In the genomic region with DNA sequence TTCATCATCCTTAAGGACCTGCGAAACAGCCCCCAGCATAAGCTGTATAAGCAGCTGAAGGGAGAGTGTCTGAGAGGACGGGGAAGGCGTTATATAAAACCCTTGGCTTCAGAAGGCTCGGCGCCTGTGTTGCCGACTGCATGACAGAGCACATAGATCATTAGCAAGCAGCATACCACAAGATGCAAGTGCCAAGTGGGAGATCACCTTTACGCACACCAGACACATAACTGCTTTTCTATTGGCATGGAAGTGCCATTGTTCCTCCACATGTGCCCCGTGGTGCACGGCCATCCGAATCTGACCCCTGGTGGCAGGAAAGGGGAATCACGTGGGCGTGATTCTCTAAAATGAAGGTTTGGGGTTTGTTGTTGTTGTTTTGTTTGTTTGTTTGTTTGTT, we compare ENCODE assay signal across 10 mouse cellular contexts. TPM values are rescaled to one million over a fixed set of nuclear protein-coding genes. Genes with fewer than 3 reads are reported as not detected.
DNase-seq lines count a peak whose midpoint lies in the region; ATAC-seq and TF ChIP-seq lines count a peak whose summit lies in the region.
"Had no signal": no experiment of that assay in that cellular context is flagged by ENCODE, and none has a peak within 500 bp of the region (broad histone marks: within the 10 kb centered on the region; RNA-seq: fewer than 3 reads in every experiment).

No protein-coding gene starts in this region.

- H3K27me3 ChIP-seq in cerebellum, adult 2 months (ENCODE audit: control insufficient read depth, insufficient read depth, low read length): no peaks in the 10 kb centered on the region
- H3K27me3 ChIP-seq: stomach, embryonic 15.5 days had no signal

- H3K4me3 ChIP-seq in cerebellum, adult 2 months (replicated peaks; ENCODE audit: insufficient read depth, low read depth, low read length): no peak overlapping the region
- H3K4me3 ChIP-seq: stomach, embryonic 15.5 days had no signal

- no peak for TF ChIP-seq POLR2A in cerebellum, adult 2 months (IDR thresholded peaks at IDR 0.05; ENCODE audit: borderline replicate concordance, insufficient read depth, low read length)
- no peak for TF ChIP-seq POLR2A in brain, embryonic 14.5 days (IDR thresholded peaks at IDR 0.05; ENCODE audit: borderline replicate concordance, extremely low read depth, insufficient read depth, insufficient read length, poor library complexity, severe bottlenecking)

- H3K27ac ChIP-seq in cerebellum, adult 2 months (ENCODE audit: insufficient read depth, low read length): no peak overlapping the region
- H3K27ac ChIP-seq: stomach, embryonic 15.5 days had no signal

- ATAC-seq in granulocyte monocyte progenitor cell, adult 5-6 weeks (replicated peaks; ENCODE audit: poor library complexity, severe bottlenecking): peak; percentile 76
- no peak for ATAC-seq in erythroid progenitor cell, adult 5-6 weeks (replicated peaks; ENCODE audit: low FRiP score, poor library complexity, severe bottlenecking)

- no peak for DNase-seq in cerebellum, adult 2 months
- DNase-seq in cerebellum, adult 11-12 months: no peak
- peak; percentile 39 for DNase-seq in 3T3-L1 (ENCODE audit: low read depth, low spot score)
- peak; percentile 64 for DNase-seq in brain, embryonic 14.5 days (ENCODE audit: low read depth)
- DNase-seq in kidney, postnatal 4 days: peak; percentile 63 to 65
- DNase-seq in naive thymus-derived CD4-positive, alpha-beta T cell, adult 2 months (ENCODE audit: low read depth): peak; percentile 4

- 28% methylated on average over 12 of the region's 12 CpGs for WGBS in cerebellum, adult 2 months

- peak; percentile 67 for TF ChIP-seq CTCF in cerebellum, adult 2 months (IDR thresholded peaks at IDR 0.05; ENCODE audit: borderline replicate concordance, insufficient read depth, low read depth, low read length)
- peak; percentile 83 for TF ChIP-seq CTCF in brain, embryonic 14.5 days (IDR thresholded peaks at IDR 0.05; ENCODE audit: borderline replicate concordance, extremely low read depth, insufficient read depth, insufficient read length)

- no peaks in the 10 kb centered on the region for H3K4me1 ChIP-seq in cerebellum, adult 2 months (ENCODE audit: control insufficient read depth, insufficient read depth, low read length)
- H3K4me1 ChIP-seq: stomach, embryonic 15.5 days had no signal

RNA-seq across cellular contexts. Expression of a gene that starts 16.6 kb away (rescaled TPM):
- polyA plus RNA-seq in cerebellum, adult 2 months (2012; rRNA removed): 6.5 and 8.7 TPM in 2 replicates
- 8.7 and 11.3 TPM in 2 replicates for polyA plus RNA-seq in brain, embryonic 14.5 days (2012; rRNA removed)
- total RNA-seq in granulocyte monocyte progenitor cell, adult 5-6 weeks (2014; fragmentation: Nextera tagmentation): 0.88 and 2.5 TPM in 2 replicates
- total RNA-seq in granulocyte monocyte progenitor cell, adult 5-6 weeks (2017): 2.9 and 4.4 TPM in 2 replicates
- total RNA-seq in erythroid progenitor cell, adult 5-6 weeks (2015; ENCODE audit: low replicate concordance): 1.4 TPM in 1 of 2 replicates, not detected in the other
- total RNA-seq in erythroid progenitor cell, adult 5-6 weeks (2017; ENCODE audit: low replicate concordance): 0.64 TPM in 1 of 2 replicates, not detected in the other

RNA-seq across cellular contexts. Expression of a gene that starts 40.0 kb away (rescaled TPM):
- polyA plus RNA-seq in cerebellum, adult 2 months (2012; rRNA removed): 19.2 and 19.8 TPM in 2 replicates
- polyA plus RNA-seq in brain, embryonic 14.5 days (2012; rRNA removed): 21.8 and 22.8 TPM in 2 replicates
- total RNA-seq in granulocyte monocyte progenitor cell, adult 5-6 weeks (2014; fragmentation: Nextera tagmentation): 24.9 and 26.4 TPM in 2 replicates
- 47.6 and 53.0 TPM in 2 replicates for total RNA-seq in granulocyte monocyte progenitor cell, adult 5-6 weeks (2017)
- 5.8 and 6.3 TPM in 2 replicates for total RNA-seq in erythroid progenitor cell, adult 5-6 weeks (2015; ENCODE audit: low replicate concordance)
- total RNA-seq in erythroid progenitor cell, adult 5-6 weeks (2017; ENCODE audit: low replicate concordance): 4.5 and 4.7 TPM in 2 replicates

RNA-seq across cellular contexts. Expression of a gene that starts 40.0 kb away (rescaled TPM):
- polyA plus RNA-seq in cerebellum, adult 2 months (2012; rRNA removed): 42.9 and 46.8 TPM in 2 replicates
- 77.3 and 90.2 TPM in 2 replicates for polyA plus RNA-seq in brain, embryonic 14.5 days (2012; rRNA removed)
- 20.8 and 23.2 TPM in 2 replicates for total RNA-seq in granulocyte monocyte progenitor cell, adult 5-6 weeks (2014; fragmentation: Nextera tagmentation)
- total RNA-seq in granulocyte monocyte progenitor cell, adult 5-6 weeks (2017): 9.8 and 18.1 TPM in 2 replicates
- total RNA-seq in erythroid progenitor cell, adult 5-6 weeks (2015; ENCODE audit: low replicate concordance): 10.5 and 13.4 TPM in 2 replicates
- total RNA-seq in erythroid progenitor cell, adult 5-6 weeks (2017; ENCODE audit: low replicate concordance): 9.2 and 15.7 TPM in 2 replicates

RNA-seq across cellular contexts. Expression of a gene that starts 56.8 kb away (rescaled TPM):
- polyA plus RNA-seq in cerebellum, adult 2 months (2012; rRNA removed): not detected in 2 replicates
- polyA plus RNA-seq in brain, embryonic 14.5 days (2012; rRNA removed): not detected in 2 replicates
- total RNA-seq in granulocyte monocyte progenitor cell, adult 5-6 weeks (2014; fragmentation: Nextera tagmentation): not detected in 2 replicates
- not detected in 2 replicates for total RNA-seq in granulocyte monocyte progenitor cell, adult 5-6 weeks (2017)
- not detected in 2 replicates for total RNA-seq in erythroid progenitor cell, adult 5-6 weeks (2015; ENCODE audit: low replicate concordance)
- not detected in 2 replicates for total RNA-seq in erythroid progenitor cell, adult 5-6 weeks (2017; ENCODE audit: low replicate concordance)
- polyA plus RNA-seq: heart, embryonic 16.5 days; stomach, embryonic 15.5 days had no signal

Comparison
In these comparisons a context has a peak if more than half of its experiments do, and no peak if none do; other contexts are left out.
1. DNase-seq: peak in 3T3-L1 (single experiment), brain, embryonic 14.5 days (single experiment), kidney, postnatal 4 days (2 of 2) and naive thymus-derived CD4-positive, alpha-beta T cell, adult 2 months (single experiment); none in cerebellum, adult 2 months (0 of 2) and cerebellum, adult 11-12 months (single experiment).